Mouse (Mus musculus) lung, postnatal 0 days (tissue): ENCODE measurements at regions not wholly inside any gene's neighbourhood (a gene's known extent, or its start where the extent isn't known, plus 50 kb on each side); places are given as distances from the start of the nearest gene placed in this dataset.

ENCODE experiments used
- ATAC-seq: fragments of 200-750 bp; cut with Nextera tagmentation; 2 replicates; pipeline ENCODE4 v1.8.0; 2017; ENCODE audit warnings: moderate library complexity
- DNase-seq: peaks from one replicate; pipeline ENCODE4 v3.0.0-alpha.2; 2016; ENCODE audit warnings: low spot score
- H3K27ac ChIP-seq: fragments of 300-500 bp; sonication (generic); 2 replicates; pipeline ENCODE4 v1.5.1; 2014; ENCODE audit warnings: antibody characterized with exemption, mild to moderate bottlenecking, low read length, mixed read lengths
- H3K27me3 ChIP-seq: fragments of 300-500 bp; sonication (generic); replicated peaks from 2 replicates; pipeline ENCODE4 v1.6.1; 2014; ENCODE audit warnings: low read length, mixed read lengths; ENCODE audit not compliant: insufficient read depth
- H3K36me3 ChIP-seq: fragments of 300-500 bp; sonication (generic); 2 replicates; pipeline ENCODE4 v1.6.1; 2014; ENCODE audit warnings: low read length, mixed read lengths; ENCODE audit not compliant: insufficient read depth
- H3K4me1 ChIP-seq: fragments of 300-500 bp; sonication (generic); 2 replicates; pipeline ENCODE4 v1.6.1; 2014; ENCODE audit warnings: antibody characterized with exemption, low read depth, low read length, mixed read lengths; ENCODE audit not compliant: insufficient read depth
- H3K4me2 ChIP-seq: fragments of 300-500 bp; sonication (generic); replicated peaks from 2 replicates; pipeline ENCODE4 v1.6.1; 2014; ENCODE audit warnings: low read depth, mild to moderate bottlenecking, low read length, moderate library complexity, mixed read lengths
- H3K4me3 ChIP-seq: fragments of 300-500 bp; sonication (generic); 2 replicates; pipeline ENCODE4 v1.5.1; 2014; ENCODE audit warnings: low read depth, low read length
- H3K9ac ChIP-seq: fragments of 300-500 bp; sonication (generic); replicated peaks from 2 replicates; pipeline ENCODE4 v1.6.1; 2014; ENCODE audit warnings: low read depth, mild to moderate bottlenecking
- H3K9me3 ChIP-seq: fragments of 300-500 bp; sonication (generic); 2 replicates; pipeline ENCODE4 v1.6.1; 2016; ENCODE audit warnings: low read length, mixed read lengths
- CTCF ChIP-seq: IDR thresholded peaks from 2 replicates; pipeline ENCODE4 v1.5.1; 2016; ENCODE audit warnings: antibody characterized with exemption, mild to moderate bottlenecking
- EP300 ChIP-seq: IDR thresholded peaks from 2 replicates; pipeline ENCODE4 v1.6.1; 2016; ENCODE audit warnings: antibody characterized with exemption, mild to moderate bottlenecking, control low read depth

GRCm38 (mm10) chr17:54656553-54656952 lies 357.7 kb upstream of the Slc5a7 start:
- Histone ChIP-seq H3K4me3 (no peak overlapping the region), H3K4me1 (no peaks in the 10 kb centered on the region), H3K36me3 (no peaks in the 10 kb centered on the region), H3K27me3 (no peaks in the 10 kb centered on the region), H3K9ac (no peak overlapping the region), H3K9me3 (no peaks in the 10 kb centered on the region), H3K4me2 (no peak overlapping the region), H3K27ac (no peak overlapping the region)
- ATAC-seq: no peak
- DNase-seq: no peak
- TF ChIP-seq EP300 (no peak), CTCF (no peak)
